Mouse (Mus musculus): ENCODE data around the gene Arid1b.
"Not testable (repeated sequence)": the region's sequence is repeated elsewhere in the genome, so short reads cannot be mapped to it uniquely, and the experiment has no call there.

Gene Arid1b

GRCm38 (mm10) chr17:5085942-5086341 lies 91.8 kb downstream of the Arid1b start:
- peak; percentile 41 for DNase-seq (ENCODE audit: low read depth, low spot score)

DNA sequence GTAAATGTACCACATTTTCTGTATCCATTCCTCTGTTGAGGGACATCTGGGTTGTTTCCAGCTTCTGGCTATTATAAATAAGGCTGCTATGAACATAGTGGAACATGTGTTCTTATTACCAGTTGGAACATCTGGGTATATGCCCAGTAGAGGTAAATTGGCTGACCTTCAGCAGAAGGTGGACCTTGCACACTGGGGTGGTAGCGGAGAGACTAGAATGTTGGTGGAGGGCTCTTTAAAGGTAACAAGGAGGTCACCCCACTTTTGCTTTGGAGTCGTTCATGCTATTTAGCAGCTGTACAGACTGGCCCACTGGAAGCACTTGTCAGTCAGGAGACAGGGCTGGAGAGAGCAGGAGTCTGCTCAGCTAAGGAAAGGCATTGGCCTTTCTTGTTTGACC lies 94.1 kb downstream of the Arid1b start:
- not testable (repeated sequence) for DNase-seq (ENCODE audit: low read depth, low spot score)

GRCm38 (mm10) chr17:5088822-5089221 lies 94.7 kb downstream of the Arid1b start:
- DNase-seq (ENCODE audit: low read depth, low spot score) = no peak

DNA sequence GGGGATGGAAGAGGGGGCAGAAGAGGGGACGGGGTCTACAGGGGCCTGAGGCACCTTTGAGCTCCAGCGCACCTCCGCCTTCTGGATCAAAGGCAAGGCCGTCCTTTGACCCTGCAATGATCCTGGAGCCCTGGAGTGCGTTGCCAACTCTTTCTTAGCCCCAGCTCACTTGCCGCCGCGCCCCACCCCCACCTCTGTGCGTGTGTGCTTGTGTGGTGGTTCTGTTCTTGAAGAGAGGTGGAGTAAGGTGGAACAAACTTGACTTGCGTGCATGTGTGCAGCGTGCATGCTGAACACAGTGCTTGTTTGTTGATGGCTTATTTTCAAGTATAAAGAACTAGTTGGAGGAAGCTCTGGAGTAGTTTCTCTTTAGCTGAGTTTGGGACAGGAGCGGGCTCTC lies 95.4 kb downstream of the Arid1b start:
- DNase-seq (ENCODE audit: low read depth, low spot score) = peak; percentile 93

GRCm38 (mm10) chr17:5091490-5091889 lies 97.4 kb downstream of the Arid1b start:
- peak; percentile 36 for DNase-seq (ENCODE audit: low read depth, low spot score)

GRCm38 (mm10) chr17:5091934-5092333 lies 97.8 kb downstream of the Arid1b start:
- DNase-seq (ENCODE audit: low read depth, low spot score) = no peak

GRCm38 (mm10) chr17:5093343-5093742 lies 99.2 kb downstream of the Arid1b start:
- peak; percentile 88 for DNase-seq (ENCODE audit: low read depth, low spot score)

- no peak for DNase-seq (ENCODE audit: low read depth, low spot score)
These were observed 100.5 kb downstream of the Arid1b start for GRCm38 (mm10) chr17:5094636-5095035.

DNA sequence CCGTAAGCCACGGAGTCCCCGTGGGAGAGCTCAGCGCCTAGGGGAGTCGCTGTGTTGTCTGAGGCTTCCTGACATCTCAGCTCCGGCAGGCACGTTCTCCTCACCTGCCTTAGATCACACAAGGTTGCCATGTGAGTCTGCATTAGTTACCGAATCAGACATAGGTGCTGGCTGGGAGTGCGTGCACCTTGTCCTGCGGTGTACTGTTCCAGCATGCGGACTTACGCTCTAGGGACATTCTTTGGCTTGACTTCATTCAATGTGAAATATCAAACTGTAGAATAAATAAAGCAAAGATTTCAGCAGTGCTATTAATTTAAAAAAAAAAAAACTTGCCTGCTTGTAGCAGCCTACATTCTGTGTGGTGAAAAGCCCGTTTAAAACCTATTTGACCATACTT lies 101.6 kb downstream of the Arid1b start:
- no peak for DNase-seq (ENCODE audit: low read depth, low spot score)

- no peak for DNase-seq (ENCODE audit: low read depth, low spot score)
These were observed 102.9 kb downstream of the Arid1b start for GRCm38 (mm10) chr17:5097046-5097445.

DNA sequence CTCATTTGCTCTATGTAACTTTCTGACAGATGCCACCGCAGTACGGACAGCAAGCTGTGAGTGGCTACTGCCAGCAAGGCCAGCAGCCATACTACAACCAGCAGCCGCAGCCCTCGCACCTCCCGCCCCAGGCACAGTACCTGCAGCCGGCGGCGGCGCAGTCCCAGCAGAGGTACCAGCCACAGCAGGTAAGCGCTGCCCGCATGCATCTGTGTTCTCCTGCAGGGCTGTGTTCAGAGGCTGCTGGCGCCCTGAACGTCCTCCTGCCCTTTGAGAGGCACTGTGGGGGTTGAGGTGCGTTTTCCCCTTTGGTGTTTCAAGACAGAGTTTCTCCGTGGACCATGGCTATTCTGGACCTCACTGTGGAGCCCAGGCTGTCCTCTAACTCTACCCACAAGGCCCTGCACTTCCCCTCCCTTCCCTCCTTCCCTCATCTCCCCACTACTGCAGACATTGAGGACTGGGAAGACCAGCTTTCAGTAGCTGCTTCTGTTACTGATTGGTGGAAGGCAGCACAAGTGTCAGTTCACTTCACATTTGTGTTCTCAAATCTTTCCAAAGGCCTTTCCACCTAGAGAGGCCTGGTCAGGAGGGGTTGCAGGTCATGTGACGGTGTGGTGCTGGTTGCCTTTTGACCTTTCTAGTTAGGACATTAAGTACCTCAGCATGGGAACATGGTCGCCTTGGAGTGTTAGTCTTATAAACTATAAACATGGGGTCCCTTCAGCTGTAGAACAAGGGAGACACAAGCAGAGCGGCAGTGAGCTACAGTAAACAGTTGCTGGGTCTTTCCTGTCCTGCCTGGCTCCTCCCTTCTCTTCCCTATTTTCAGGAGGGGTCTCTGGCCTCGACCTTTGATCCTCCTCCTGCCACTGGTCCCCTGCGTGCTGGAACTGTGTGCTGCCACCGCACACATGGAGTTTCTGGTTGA lies 103.7 kb downstream of the Arid1b start:
- DNase-seq (ENCODE audit: low read depth, low spot score) = peak; percentile 33

DNA sequence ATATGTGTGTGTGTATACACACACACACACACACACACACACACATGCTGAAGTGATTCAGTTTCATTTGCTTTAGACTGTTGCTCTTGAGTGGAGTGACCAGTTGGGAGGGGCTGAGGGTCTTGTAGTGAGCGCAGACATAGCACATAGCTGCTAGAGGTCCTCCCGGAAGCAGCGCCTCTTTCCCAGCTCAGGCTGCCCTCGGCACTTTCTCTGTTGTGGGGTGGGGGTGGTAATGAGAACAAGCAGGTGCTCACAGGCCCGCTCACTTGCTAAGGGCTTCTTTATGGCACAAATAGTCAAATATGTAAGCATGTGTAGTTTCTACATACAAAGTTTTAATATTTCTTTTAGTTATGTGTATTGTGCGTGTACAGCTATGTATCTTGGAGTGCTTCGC lies 104.6 kb downstream of the Arid1b start:
- DNase-seq (ENCODE audit: low read depth, low spot score) = no peak

GRCm38 (mm10) chr17:5099238-5099637 lies 105.1 kb downstream of the Arid1b start:
- no peak for DNase-seq (ENCODE audit: low read depth, low spot score)

DNA sequence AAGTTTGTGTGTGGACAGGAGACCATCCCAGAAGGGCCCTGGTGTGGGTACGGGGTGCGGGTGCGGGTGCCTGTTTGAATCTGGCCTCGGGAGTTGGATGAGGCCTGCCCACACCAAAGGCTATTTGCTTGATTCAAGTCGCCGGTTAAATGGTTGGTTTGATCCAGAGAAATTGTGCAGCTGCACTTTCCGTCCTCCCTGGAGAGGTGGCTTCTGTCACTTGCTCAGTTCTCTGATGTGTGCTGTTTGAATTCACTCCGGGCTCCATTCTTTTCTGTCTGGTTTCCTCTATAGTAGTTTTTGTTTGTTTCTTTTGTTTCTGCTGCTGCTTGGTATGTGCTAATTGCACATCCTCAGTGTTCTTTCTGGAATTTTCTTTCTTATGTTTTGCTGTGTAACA lies 107.0 kb downstream of the Arid1b start:
- peak; percentile 32 for DNase-seq (ENCODE audit: low read depth, low spot score)

DNA sequence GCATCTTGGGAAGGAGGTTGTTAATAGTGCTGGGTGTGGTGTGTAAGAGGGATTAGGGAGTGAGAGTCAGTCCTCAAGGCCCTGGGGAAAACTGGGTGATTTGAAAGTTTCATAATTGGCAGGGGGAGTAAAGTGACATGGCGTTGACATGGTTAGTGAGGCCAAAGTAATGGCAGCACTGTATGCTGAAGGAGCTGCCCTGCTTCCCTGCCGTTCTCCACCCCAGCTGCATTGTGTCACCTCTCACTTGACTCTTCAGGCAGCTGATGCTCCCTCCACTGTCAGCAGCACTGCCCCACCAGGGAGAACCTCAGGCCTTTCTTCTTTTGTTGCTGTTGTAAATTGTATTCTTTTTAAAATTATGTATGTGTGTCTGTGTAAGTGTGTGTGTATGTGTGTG lies 107.8 kb downstream of the Arid1b start:
- DNase-seq (ENCODE audit: low read depth, low spot score) = no peak

- no peak for DNase-seq (ENCODE audit: low read depth, low spot score)
These were observed 111.6 kb downstream of the Arid1b start for GRCm38 (mm10) chr17:5105746-5106145.

GRCm38 (mm10) chr17:5106263-5107195 lies 112.4 kb downstream of the Arid1b start:
- DNase-seq (ENCODE audit: low read depth, low spot score) = peak; percentile 37

GRCm38 (mm10) chr17:5107501-5107900 lies 113.4 kb downstream of the Arid1b start:
- DNase-seq (ENCODE audit: low read depth, low spot score) = no peak

DNA sequence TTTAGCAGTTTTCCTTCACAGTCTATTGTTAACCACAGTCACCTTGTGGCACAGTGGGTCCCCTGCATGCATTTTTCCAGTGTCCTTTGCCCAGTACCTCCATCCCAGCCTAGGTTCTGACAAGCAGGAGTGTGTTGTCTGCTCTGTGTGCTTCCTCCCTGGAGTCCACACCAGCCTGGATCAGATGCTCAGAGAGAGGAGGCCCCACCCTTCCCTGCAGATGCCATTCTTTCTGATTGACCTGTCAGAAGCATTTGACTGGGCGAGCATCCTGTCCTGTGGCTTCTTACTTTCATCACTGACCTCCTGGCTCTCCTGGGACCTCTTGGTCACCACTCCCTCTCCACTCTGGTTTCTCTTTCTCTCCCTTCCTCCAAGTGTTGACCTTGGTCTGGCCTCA lies 113.9 kb downstream of the Arid1b start:
- no peak for DNase-seq (ENCODE audit: low read depth, low spot score)

DNA sequence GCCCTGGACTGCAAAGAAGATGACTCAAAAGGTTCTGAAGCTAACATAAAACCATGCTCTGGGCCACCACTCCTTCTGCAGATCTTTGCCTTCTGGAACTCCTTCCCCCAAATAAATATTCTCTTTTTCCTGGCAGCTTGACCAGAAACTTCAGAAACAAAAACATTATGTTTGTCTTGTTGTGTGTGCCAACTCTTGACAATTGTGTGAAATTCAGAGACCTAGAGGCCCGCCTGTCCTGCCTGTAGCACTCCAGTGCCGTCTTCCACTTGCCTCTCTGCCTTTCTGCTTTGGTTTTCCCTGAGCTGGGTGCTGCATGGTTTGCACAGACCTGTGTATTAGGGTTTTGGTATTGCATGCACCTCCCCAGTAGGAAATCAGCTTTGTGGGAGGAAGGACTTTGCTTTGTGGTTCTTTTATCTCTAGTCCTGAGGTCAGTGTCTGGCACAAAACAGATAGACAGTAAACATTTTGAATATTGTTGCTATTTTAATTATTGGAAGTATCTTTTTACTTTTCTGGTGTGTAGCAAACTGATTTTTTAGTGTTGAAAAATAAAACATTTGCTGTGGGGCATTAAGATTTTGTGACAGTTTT lies 114.5 kb downstream of the Arid1b start:
- no peak for DNase-seq (ENCODE audit: low read depth, low spot score)

GRCm38 (mm10) chr17:5109343-5109742 lies 115.2 kb downstream of the Arid1b start:
- DNase-seq (ENCODE audit: low read depth, low spot score) = no peak

DNA sequence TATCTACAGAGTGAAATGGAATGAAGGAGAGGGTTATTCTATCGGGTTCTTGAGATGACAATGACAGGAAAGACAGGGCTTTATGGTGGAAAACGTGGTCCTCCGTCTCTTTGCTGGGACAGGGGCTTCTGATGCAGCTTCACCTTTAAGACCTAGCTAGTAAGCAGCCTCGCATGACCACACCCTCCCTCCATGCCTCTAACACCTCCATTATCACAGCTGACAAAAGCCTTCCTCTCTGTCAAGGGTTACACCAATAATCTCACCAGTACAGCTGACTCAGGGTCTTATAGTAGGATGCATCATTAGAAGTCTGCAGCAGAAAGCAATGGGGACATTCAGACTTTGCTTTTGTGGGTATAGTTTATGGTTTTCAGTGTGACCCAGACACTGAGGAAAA lies 116.0 kb downstream of the Arid1b start:
- no peak for DNase-seq (ENCODE audit: low read depth, low spot score)
